Mouse (Mus musculus) neutrophil, adult 59 days (primary cell): ENCODE data around the gene Cflar. TPM values are rescaled to one million over a fixed set of nuclear protein-coding genes. Genes with fewer than 3 reads are reported as not detected.

ENCODE experiments used
- total RNA-seq, 2 experiments: library from RNA; stranded (reverse); gene quantifications; 1 replicate in 1 of 2; 2 replicates in 1 of 2; pipeline ENCODE4 v1.2.4; 2023

The Cflar gene
- total RNA-seq = 100 to 1,000 TPM; 133 to 156 TPM

DNA sequence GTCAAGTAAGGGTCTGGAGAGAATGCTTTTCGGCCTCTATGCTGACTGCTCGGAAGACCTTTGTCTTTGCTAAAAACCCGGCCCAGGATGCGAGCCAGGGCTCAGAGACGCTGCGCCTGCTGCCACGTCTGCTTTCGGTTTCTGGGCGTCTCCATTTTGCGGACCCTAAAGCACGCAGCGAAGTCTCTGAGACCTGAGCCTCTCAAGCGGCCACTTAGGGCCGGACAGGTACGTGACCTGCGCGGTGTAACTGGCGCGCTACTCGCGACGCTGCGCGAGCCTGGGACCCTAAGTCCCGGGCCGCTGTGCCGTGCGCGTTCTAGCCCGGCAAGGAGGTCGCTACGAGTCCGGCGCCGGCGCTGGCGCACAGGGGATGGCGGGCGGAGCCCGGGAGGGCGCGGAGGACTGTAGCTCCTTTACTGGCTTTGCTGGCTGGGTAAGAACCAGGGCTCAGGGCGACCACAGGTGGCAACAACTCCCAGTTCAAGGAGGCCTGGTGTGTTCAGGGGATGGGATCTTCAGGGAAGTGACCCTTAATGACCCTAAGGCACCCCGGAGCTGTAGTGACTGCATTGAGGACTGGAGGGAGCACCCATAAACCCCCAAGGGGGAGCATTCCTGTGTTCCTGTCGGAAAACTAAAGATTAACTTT lies at the start of gene Cflar:
Gene Cflar, plus strand, starts transcription at position 144 of the 652 bp plus-strand sequence.

GRCm38 (mm10) chr1:58695810-58696209 lies 15.5 kb upstream of the Cflar start, which contains the start of gene Als2cr12:
Gene Als2cr12 (minus strand): TSS chr1:58695989.

DNA sequence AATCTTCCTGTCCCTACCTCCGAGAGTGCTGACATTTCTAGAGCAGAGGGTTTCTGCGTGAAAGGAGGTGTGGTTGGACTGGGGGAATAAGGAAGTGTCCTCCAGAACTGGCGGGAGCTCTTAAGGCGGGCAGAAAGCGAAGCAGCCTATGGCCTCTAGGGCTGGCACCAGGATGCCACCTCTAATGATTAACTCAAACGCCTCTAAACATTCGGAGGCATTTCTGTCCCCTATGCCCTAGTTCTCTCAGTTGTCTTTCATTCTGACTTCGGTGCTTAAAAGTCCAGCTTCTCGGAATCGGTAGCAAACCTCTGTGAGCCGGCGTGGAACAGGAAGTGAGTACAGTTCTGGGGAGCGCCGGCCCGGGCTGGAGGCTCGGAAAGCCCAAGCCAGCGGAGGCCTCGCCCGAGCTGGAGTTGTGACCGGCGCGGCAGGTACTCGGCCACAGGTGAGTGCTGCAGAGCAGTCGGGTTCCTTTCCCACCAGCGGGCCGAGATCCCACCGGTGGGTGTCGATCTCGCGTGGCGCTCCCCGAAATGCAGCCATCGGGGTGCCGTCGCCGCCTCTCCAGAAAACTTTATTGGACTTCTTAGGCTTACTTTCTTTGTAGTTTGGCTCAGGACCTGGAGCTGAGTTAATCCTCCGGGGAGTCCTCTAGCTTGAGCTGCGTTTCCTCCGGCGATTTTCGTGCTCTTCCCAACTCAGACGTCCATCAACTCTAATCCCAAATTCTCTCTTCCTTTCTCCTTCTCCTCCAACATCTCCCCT lies 84.2 kb downstream of the Cflar start, which contains the start of gene Casp8:
Gene Casp8, plus strand, starts transcription at position 84 of the 768 bp plus-strand sequence.

Other genes with a start within 250 kb of the Cflar start
- gene Orc2, start 206.4 kb upstream of the Cflar start, total RNA-seq = 10 to 100 TPM in 1 of 2 experiments, 1 to 10 TPM in 1; 8.4 to 11.5 TPM
- 10 to 100 TPM in 1 of 2 experiments, 1 to 10 TPM in 1; 9.9 to 11.7 TPM for gene Fam126b, start 125.2 kb upstream of the Cflar start, total RNA-seq
- 10 to 100 TPM; 44.6 to 53.8 TPM for gene Ndufb3, start 125.1 kb upstream of the Cflar start, total RNA-seq
- gene Als2cr12, start 15.5 kb upstream of the Cflar start, total RNA-seq = not detected
- 10 to 100 TPM; 44.7 to 48.2 TPM for gene Casp8, start 83.9 kb downstream of the Cflar start, total RNA-seq